Mouse (Mus musculus): ENCODE results near the gene Lcp2. TPM values are rescaled to one million over a fixed set of nuclear protein-coding genes. Genes with fewer than 3 reads are reported as not detected.

The Lcp2 gene
- polyA plus RNA-seq, 1 experiment from 2014 or later, result 2.0 TPM

GRCm38 (mm10) chr11:34053031-34053818, 6.5 kb downstream of the Lcp2 start:
- H3K4me1 ChIP-seq (replicated peaks; ENCODE audit: control insufficient read depth, insufficient read depth, low read length), result no peaks in the 10 kb centered on the region
- DNase-seq (ENCODE audit: low spot score) (no peak), ATAC-seq (replicated peaks; ENCODE audit: low FRiP score) (no peak)
- no peaks in the 10 kb centered on the region for H3K9me3 ChIP-seq (ENCODE audit: control insufficient read depth, low read length)
- no peak overlapping the region for H3K9ac ChIP-seq (ENCODE audit: low read length)
- 85% methylated on average over 6 of the region's 6 CpGs for WGBS
- no peaks in the 10 kb centered on the region for H3K36me3 ChIP-seq (ENCODE audit: control insufficient read depth, insufficient read depth, low read length)
- H3K4me3 ChIP-seq (ENCODE audit: low read depth, low read length), result no peak overlapping the region
- no peak overlapping the region for H3K27ac ChIP-seq (ENCODE audit: low read depth, low read length)
- H3K27me3 ChIP-seq (ENCODE audit: control insufficient read depth, insufficient read depth, low read length), result no peaks in the 10 kb centered on the region
- H3K4me2 ChIP-seq (ENCODE audit: low read depth, low read length, severe bottlenecking), result no peak overlapping the region

GRCm38 (mm10) chr11:34054031-34054727, 7.5 kb downstream of the Lcp2 start:
- Histone ChIP-seq H3K4me3 (ENCODE audit: low read depth, low read length) (no peak overlapping the region), H3K4me1 (replicated peaks; ENCODE audit: control insufficient read depth, insufficient read depth, low read length) (no peaks in the 10 kb centered on the region), H3K9ac (ENCODE audit: low read length) (no peak overlapping the region), H3K4me2 (ENCODE audit: low read depth, low read length, severe bottlenecking) (no peak overlapping the region), H3K27me3 (ENCODE audit: control insufficient read depth, insufficient read depth, low read length) (no peaks in the 10 kb centered on the region), H3K9me3 (ENCODE audit: control insufficient read depth, low read length) (no peaks in the 10 kb centered on the region), H3K27ac (ENCODE audit: low read depth, low read length) (no peak overlapping the region), H3K36me3 (ENCODE audit: control insufficient read depth, insufficient read depth, low read length) (no peaks in the 10 kb centered on the region)
- DNase-seq (ENCODE audit: low spot score) (no peak), ATAC-seq (replicated peaks; ENCODE audit: low FRiP score) (no peak)
- WGBS, result 79% methylated on average over 7 of the region's 7 CpGs

- no peak for ATAC-seq (replicated peaks; ENCODE audit: low FRiP score)
- H3K9ac ChIP-seq (ENCODE audit: low read length), result no peak overlapping the region
- H3K4me3 ChIP-seq (ENCODE audit: low read depth, low read length), result no peak overlapping the region
- H3K27ac ChIP-seq (ENCODE audit: low read depth, low read length), result no peak overlapping the region
- WGBS, result 74% methylated on average over 1 of the region's 1 CpGs
- H3K4me1 ChIP-seq (replicated peaks; ENCODE audit: control insufficient read depth, insufficient read depth, low read length), result no peaks in the 10 kb centered on the region
- no peak overlapping the region for H3K4me2 ChIP-seq (ENCODE audit: low read depth, low read length, severe bottlenecking)
- no peaks in the 10 kb centered on the region for H3K9me3 ChIP-seq (ENCODE audit: control insufficient read depth, low read length)
- H3K27me3 ChIP-seq (ENCODE audit: control insufficient read depth, insufficient read depth, low read length), result no peaks in the 10 kb centered on the region
- H3K36me3 ChIP-seq (ENCODE audit: control insufficient read depth, insufficient read depth, low read length), result no peaks in the 10 kb centered on the region
- DNase-seq (ENCODE audit: low spot score), result no peak
Measured at GRCm38 (mm10) chr11:34056715-34057114, 10.0 kb downstream of the Lcp2 start.

GRCm38 (mm10) chr11:34058332-34058731, 11.6 kb downstream of the Lcp2 start:
- H3K27me3 ChIP-seq (ENCODE audit: control insufficient read depth, insufficient read depth, low read length), result no peaks in the 10 kb centered on the region

GRCm38 (mm10) chr11:34058960-34059359, 12.2 kb downstream of the Lcp2 start:
- Histone ChIP-seq H3K27ac (ENCODE audit: low read depth, low read length) (no peak overlapping the region), H3K36me3 (ENCODE audit: control insufficient read depth, insufficient read depth, low read length) (no peaks in the 10 kb centered on the region), H3K4me3 (ENCODE audit: low read depth, low read length) (no peak overlapping the region), H3K9me3 (ENCODE audit: control insufficient read depth, low read length) (no peaks in the 10 kb centered on the region), H3K4me1 (replicated peaks; ENCODE audit: control insufficient read depth, insufficient read depth, low read length) (no peaks in the 10 kb centered on the region), H3K9ac (ENCODE audit: low read length) (no peak overlapping the region), H3K27me3 (ENCODE audit: control insufficient read depth, insufficient read depth, low read length) (no peaks in the 10 kb centered on the region), H3K4me2 (ENCODE audit: low read depth, low read length, severe bottlenecking) (no peak overlapping the region)
- ATAC-seq (replicated peaks; ENCODE audit: low FRiP score) (no peak), DNase-seq (ENCODE audit: low spot score) (no peak)
- WGBS, result 91% methylated on average over 6 of the region's 6 CpGs

More at GRCm38 (mm10) chr11:34058332-34058731, 11.6 kb downstream of the Lcp2 start:
- Histone ChIP-seq H3K9me3 (ENCODE audit: control insufficient read depth, low read length) (no peaks in the 10 kb centered on the region), H3K9ac (ENCODE audit: low read length) (no peak overlapping the region), H3K4me3 (ENCODE audit: low read depth, low read length) (no peak overlapping the region), H3K27ac (ENCODE audit: low read depth, low read length) (no peak overlapping the region), H3K36me3 (ENCODE audit: control insufficient read depth, insufficient read depth, low read length) (no peaks in the 10 kb centered on the region), H3K4me1 (replicated peaks; ENCODE audit: control insufficient read depth, insufficient read depth, low read length) (no peaks in the 10 kb centered on the region), H3K4me2 (ENCODE audit: low read depth, low read length, severe bottlenecking) (no peak overlapping the region)
- no peak for DNase-seq (ENCODE audit: low spot score)
- no peak for ATAC-seq (replicated peaks; ENCODE audit: low FRiP score)

- Histone ChIP-seq H3K36me3 (ENCODE audit: control insufficient read depth, insufficient read depth, low read length) (no peaks in the 10 kb centered on the region), H3K27me3 (ENCODE audit: control insufficient read depth, insufficient read depth, low read length) (no peaks in the 10 kb centered on the region), H3K4me1 (replicated peaks; ENCODE audit: control insufficient read depth, insufficient read depth, low read length) (no peaks in the 10 kb centered on the region), H3K4me2 (ENCODE audit: low read depth, low read length, severe bottlenecking) (no peak overlapping the region), H3K4me3 (ENCODE audit: low read depth, low read length) (no peak overlapping the region), H3K27ac (ENCODE audit: low read depth, low read length) (no peak overlapping the region), H3K9me3 (ENCODE audit: control insufficient read depth, low read length) (no peaks in the 10 kb centered on the region), H3K9ac (ENCODE audit: low read length) (no peak overlapping the region)
- DNase-seq (ENCODE audit: low spot score) (no peak), ATAC-seq (replicated peaks; ENCODE audit: low FRiP score) (no peak)
- WGBS, result 60% methylated on average over 6 of the region's 6 CpGs
Measured at GRCm38 (mm10) chr11:34061740-34062139, 15.0 kb downstream of the Lcp2 start.

- WGBS, result 70% methylated on average over 2 of the region's 2 CpGs
- Histone ChIP-seq H3K4me3 (ENCODE audit: low read depth, low read length) (no peak overlapping the region), H3K9ac (ENCODE audit: low read length) (no peak overlapping the region), H3K4me1 (replicated peaks; ENCODE audit: control insufficient read depth, insufficient read depth, low read length) (no peaks in the 10 kb centered on the region), H3K27ac (ENCODE audit: low read depth, low read length) (no peak overlapping the region), H3K27me3 (ENCODE audit: control insufficient read depth, insufficient read depth, low read length) (no peaks in the 10 kb centered on the region), H3K9me3 (ENCODE audit: control insufficient read depth, low read length) (no peaks in the 10 kb centered on the region), H3K36me3 (ENCODE audit: control insufficient read depth, insufficient read depth, low read length) (no peaks in the 10 kb centered on the region), H3K4me2 (ENCODE audit: low read depth, low read length, severe bottlenecking) (no peak overlapping the region)
- ATAC-seq (replicated peaks; ENCODE audit: low FRiP score) (no peak), DNase-seq (ENCODE audit: low spot score) (no peak)
Measured at GRCm38 (mm10) chr11:34063257-34063656, 16.5 kb downstream of the Lcp2 start.

GRCm38 (mm10) chr11:34063702-34064485, 17.2 kb downstream of the Lcp2 start:
- no peak for DNase-seq (ENCODE audit: low spot score)
- no peak overlapping the region for H3K27ac ChIP-seq (ENCODE audit: low read depth, low read length)
- ATAC-seq (replicated peaks; ENCODE audit: low FRiP score), result no peak

More at GRCm38 (mm10) chr11:34063702-34064485, 17.2 kb downstream of the Lcp2 start:
- no peak overlapping the region for H3K4me2 ChIP-seq (ENCODE audit: low read depth, low read length, severe bottlenecking)
- H3K36me3 ChIP-seq (ENCODE audit: control insufficient read depth, insufficient read depth, low read length), result no peaks in the 10 kb centered on the region
- no peaks in the 10 kb centered on the region for H3K4me1 ChIP-seq (replicated peaks; ENCODE audit: control insufficient read depth, insufficient read depth, low read length)
- H3K9ac ChIP-seq (ENCODE audit: low read length), result no peak overlapping the region
- no peaks in the 10 kb centered on the region for H3K9me3 ChIP-seq (ENCODE audit: control insufficient read depth, low read length)
- H3K27me3 ChIP-seq (ENCODE audit: control insufficient read depth, insufficient read depth, low read length), result no peaks in the 10 kb centered on the region
- no peak overlapping the region for H3K4me3 ChIP-seq (ENCODE audit: low read depth, low read length)
- 59% methylated on average over 5 of the region's 5 CpGs for WGBS
